Mouse (Mus musculus) forelimb bud, embryonic 11.5 days (tissue): ENCODE measurements around the gene Tgds.
"Not testable (repeated sequence)": the region's sequence is repeated elsewhere in the genome, so short reads cannot be mapped to it uniquely, and the experiment has no call there.

Source experiments
- DNase-seq: peaks from one replicate; pipeline ENCODE4 v3.0.0-alpha.2; 2012; ENCODE audit warnings: low read depth, low spot score

Gene Tgds

DNA sequence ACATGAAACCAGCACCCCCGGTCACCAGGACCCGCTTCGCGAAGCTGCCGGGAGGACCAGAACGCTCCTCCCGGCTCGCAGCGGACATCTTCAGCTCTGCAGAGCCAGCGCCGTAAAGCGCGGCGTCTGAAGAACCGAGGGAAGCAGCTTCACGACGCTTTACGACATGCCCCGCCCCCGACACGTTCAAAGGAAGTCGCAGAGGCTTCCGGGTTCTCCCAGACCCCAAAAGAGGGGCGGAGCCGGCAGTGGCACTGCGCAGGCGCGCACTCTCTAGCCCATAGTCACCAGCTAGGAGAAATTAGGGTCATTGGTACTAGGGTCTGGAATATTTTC, at the start of gene Tgds:
TSS of gene Tgds (minus strand) at position 114 of the 336 bp plus-strand sequence.
- peak; percentile 99 for DNase-seq

DNA sequence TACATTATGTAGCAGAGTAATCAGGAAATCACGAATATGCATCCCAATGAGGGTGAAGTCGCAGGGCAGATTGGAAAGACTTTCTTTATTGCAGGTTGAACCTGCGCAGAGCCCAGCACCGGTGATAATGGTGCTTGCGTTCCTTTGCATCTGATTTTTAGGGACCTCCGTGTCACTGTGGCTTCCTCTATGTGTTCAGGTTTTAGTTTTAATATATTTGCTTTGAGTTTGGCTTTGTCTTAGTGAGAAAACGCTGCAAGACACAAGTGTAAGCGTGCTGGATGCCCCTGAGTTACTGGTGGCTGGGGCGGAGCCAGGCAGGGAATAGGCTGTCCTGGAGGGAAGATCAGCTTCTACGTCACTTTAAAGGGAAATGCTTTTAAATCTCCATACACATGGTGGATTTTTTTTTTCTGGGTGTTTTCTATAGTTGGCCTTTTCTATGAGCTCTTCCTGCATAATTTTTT, 48.2 kb upstream of the Tgds start:
- DNase-seq, result peak; percentile 24

DNA sequence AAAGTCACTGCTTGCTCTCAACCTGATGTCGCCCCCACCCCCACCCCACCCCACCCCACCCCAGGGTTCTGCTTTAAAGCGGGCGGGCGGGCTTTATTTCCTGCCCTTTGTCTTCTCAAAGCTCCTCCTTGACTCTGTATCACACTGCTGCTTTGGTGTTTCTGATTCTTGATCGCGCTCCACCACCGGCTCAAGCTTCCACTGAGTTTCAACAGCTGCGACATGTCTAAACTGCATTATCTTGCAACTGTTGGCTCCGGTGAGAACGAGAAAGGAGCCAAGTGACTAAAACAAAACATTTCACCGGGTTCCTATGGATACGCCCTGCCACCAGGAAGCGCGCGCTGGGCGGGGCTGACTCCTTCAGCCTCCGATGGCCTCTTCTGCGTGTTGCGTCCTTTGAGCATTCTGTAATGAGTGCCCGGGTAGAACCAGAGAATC, 47.6 kb upstream of the Tgds start:
- DNase-seq, result peak; percentile 53

DNA sequence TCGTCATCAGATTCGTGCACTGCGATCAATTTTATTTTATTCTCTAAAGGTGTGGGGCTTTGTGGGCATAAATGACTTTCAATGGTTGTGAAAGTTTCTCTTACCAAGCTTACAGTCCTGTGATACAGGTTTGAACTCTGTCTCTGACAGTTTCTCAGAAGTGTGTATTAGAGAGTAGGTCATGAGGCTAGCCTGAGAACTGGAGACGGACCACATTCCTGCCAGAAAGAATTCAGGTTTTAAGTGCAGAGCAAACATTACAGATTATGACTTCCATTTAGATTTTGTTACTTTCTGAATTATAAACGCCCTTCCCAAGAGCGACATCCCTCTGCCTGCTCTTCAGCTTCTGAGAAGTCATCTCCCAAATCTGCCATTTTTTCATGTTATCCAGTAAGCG, 47.1 kb upstream of the Tgds start:
- no peak for DNase-seq

DNA sequence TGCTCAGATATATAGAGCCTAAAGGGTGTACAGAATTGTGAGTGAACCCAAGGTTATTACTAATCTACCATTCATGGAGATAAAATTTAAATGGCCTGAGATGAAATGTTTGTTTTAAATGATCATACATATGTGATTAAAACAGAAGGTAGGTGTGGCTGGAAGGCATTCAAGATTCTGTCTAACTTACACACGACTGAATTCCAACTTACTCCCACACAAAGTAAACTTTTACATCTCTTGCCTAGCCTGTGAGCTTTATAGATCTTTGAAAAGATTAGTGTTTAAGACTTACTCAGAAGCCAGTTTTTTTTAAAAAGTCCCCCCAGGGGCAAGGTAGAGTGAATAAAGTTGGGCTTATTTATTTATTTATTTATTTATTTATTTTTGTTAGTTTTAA, 46.7 kb upstream of the Tgds start:
- DNase-seq, result no peak

DNA sequence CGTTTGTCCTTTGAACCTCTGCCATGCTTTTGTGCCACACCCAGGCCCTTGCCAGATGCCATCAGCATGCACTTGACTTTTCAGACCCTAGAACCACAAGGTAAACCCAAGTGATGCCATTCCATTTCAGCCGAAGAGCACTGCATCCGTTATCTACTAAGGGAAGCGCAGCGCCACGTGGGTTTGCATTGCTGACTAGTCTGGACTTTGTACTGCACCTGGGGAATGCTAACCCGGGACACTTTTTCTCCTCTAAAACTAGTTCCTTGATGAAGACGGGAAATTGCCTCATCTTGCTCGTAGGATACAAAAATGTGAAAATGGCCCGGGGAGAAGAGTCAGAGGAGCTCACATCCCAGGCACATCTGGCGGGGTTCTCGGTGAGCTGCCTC, 43.1 kb upstream of the Tgds start:
- DNase-seq, result no peak

DNA sequence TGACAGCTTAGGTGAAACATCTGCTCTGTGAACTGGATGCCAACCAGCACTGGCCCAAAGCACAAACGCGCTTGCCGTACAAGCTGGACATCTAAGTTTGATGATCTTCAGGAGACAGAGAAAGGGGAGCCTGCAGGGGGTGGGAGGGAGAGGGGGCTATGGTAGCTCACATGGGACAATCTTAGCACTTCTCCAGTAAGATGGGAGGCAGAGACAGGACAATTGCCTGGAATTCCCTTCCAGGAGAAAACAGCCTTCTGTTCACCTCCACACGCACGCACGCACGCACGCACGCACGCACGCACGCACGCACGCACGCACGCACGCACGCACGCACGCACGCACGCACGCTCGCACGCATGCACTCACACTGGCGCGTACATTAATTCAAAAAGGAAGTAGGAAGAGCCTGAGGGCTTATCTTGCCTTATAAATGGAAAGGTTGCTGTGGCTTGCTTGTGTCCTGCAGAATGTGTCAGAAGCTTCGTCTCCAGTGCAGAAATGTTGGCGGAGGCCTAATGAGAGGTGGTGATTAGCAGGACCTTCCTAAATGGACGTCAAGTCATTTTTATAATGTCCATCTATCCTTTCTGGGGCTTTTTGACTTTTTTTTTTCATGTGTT, 42.6 kb upstream of the Tgds start:
- DNase-seq, result no peak

DNA sequence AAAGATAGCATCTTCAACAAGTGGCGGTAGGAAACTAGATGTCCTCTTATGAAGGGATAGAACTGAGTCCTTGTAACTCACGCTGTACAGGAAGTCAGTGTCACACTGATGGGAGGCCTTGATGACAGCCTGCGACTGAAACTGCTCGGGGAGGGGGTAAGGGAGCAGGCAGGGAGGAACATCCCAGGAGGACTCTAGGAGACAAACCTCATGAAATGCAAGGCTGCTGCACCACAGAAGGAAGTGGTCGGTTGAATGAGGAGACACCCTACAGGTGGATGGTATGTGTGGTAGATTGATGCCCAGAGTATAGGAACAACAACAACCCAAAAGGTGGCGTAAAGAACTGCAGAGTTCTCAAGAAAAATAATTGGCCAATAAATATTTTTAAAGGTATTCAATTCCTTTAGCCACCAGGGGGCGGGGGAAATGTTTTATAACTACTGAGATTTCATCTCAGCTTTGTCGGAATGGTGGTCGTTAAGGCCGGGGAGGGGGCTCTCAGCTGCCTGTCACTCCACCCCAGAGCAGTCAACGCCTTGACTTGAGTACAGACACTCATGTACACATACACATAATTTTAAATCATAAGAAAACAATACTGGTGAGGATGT, 41.1 kb upstream of the Tgds start:
- DNase-seq, result no peak

DNA sequence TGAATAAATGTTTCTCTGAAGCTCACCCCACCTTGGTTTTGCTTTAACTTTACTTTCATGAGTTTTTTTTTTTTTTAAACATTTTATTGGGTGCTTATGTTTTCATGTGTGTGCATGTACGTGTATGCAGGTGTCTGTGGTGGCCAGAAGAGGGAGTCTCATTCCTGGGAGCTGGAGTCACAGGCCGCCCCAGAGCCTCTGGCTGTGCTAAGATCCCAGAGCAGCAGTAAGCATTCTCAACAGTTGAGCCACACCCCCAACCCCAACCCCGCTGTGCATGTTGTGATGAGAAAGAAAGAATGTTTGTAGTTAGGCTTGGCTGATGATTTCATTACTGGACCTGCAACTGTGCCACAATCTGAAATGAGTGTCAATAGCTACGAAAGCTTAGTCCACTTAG, 36.2 kb upstream of the Tgds start:
- no peak for DNase-seq

DNA sequence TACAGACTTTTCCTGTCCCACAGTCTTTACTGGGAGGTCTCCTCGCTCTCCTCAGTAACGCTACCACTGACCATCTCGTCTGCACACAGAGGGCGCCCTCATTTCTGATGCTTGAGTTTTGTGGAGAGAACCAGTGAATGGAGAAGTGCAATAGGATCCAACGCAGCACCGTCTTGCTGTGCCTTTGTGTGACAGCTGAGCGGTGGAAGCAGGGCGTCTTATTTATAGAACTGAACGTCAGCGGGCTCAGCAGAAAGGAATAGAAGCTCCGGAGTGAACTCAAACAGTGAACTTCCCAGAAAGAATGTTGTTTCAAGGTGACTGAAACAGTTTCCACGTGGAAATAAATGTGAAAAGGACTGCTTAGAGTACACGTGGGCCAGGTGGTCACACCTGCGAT, 30.1 kb upstream of the Tgds start:
- no peak for DNase-seq

DNA sequence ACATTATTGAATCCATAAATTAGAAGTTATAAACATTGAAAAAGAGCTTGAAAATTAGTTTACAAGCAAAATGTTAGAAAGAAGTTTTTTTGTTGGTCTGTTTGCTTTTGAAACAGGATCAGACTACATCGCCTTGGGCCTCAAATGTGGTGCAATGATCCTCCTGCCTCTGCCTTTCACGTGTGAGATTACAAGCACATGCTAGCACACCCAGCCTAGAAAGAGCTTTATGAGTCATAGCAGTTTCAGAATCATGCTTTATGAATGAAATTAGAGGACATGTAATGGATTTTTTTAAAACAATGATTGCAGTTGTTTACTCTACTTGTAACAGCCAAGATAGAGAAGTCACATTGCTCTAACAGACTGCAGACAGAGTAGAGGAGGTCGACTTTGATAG, 29.2 kb upstream of the Tgds start:
- no peak for DNase-seq

DNA sequence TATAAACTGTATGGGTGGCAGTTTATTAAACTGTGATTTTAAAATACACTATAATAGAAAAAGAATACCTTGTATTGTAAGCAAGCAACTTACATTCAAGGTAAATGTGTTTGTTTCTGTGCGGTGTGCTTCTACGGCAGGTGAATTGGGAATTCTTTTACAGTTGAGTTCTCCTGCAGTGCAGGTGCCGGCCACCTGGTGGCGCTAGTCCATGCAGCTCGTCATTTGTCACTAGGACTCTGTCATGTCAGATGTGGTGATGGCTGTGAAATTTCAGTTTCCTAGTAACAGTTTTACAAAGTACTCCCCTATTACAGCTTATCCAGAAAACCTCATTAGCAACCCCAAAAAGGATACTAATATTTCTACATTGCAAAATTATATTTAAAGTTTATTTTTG, 24.6 kb upstream of the Tgds start:
- peak; percentile 38 for DNase-seq

DNA sequence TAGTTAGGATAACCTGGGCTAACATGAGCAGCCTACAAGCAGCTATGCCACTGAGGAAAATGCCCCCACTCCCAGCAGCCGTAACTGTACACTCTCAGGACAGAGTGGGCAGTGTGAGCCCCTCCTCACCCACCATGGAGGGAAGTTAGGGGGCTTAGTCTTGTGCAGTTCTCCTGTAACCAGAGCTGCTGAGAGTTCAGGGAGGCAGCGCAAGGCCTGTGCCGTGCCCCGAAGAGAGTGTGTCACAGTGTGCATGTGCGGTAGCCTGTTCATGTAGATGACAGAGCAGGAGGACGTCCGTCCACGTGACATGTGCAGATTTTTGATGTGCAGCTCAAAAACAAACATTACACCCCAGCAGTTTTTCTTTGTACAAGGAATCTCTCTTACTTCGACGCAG, 24.2 kb upstream of the Tgds start:
- no peak for DNase-seq

DNA sequence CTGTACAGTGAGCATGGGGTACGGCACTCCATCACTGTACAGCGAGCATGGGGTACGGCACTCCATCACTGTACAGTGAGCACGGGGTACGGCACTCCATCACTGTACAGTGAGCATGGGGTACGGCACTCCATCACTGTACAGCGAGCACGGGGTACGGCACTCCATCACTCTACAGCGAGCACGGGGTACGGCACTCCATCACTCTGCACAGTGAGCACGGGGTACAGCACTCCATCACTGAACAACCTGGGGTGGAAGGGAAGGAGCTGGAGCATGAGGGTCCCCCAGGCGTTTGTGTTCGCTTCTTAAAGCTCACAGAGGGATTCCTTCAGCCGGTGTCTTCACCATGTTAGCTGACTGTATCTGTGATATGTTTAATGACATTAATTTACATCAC, 23.5 kb upstream of the Tgds start:
- not testable (repeated sequence) for DNase-seq

DNA sequence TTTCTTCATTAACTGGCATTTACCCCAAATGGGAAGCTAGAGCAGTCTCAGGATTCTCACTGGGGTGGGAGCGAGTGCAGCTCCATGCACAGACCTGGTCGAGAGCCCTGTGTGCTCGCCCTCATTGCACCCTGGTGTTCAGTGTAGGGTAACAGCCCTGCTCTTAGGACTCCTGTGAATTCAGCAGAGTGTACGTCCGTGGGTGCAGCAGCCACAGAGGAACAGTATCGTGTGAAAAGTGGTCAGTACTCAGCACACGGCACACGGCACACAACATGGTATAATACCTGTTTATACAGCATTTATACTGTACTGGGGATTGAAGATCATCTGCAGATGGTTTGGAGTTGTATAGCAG, 19.7 kb upstream of the Tgds start:
- no peak for DNase-seq

DNA sequence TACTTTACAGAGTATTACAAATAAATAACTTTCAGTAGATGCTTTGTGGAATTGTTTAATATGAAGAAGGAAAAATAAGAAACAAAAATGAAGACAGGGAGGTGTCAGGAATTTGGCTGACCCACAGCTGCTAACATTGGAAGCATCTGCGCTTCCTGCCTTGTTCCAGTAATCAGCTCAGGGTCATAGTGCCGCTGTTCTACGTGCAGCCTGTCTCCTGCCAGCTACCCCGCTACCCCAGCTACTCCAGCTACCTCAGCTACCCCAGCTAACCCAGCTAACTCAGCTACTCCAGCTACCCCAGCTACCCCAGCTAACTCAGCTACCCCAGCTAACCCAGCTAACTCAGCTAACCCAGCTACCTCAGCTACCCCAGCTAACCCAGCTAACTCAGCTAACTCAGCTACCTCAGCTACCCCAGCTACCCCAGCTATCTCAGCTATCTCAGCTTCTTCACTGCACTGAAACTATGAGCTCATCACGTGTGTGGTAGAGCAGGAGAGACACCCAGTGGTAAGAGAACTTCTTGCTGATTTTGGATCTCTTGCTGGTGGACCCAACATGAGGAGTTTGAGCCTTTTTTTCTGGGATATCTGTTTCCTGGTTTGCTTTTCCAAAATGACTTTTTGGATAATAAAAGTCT, 19.2 kb upstream of the Tgds start:
- DNase-seq, result no peak

DNA sequence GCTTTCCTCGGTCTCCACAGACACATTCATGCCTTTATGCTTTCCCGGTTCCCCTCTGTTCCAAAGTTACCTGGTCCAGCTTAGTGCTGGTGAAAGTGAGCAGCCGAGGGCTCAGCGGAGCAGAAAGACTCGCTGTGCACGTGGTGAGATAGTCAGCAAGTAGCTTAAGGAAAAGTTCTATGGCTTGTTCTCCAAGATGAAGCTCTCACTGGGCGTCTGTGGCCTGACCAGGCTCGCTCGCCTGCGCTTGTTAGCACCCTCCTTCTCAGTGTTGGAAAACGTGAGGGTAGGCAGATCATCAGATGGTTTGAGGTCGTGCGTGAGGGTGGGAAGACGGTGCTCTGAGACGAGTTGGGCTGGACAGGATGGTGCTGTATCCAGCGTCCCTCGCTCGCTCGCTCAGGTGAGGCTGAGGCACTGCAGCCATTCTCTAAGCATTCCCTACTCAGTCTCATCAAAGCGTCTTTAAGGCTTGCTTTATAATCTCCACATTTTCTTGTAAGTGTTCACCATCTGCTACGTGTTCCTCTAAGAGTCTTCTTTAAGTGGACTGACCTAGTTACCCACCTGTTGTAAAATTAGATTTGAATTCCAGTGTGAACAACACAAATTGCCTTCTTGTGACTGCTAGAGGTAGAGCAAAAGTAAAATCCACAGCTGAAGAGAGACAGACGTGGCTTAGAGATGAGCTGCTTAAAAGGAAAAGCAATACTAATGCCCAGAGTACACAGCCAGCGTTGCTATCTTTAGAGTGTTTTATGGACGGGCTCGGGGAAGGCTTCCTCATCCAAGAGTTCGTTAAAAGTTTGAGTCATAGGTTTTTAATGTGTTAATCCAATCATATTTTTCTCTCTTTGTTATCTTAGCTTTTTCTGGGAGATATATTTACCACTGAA, 18.3 kb upstream of the Tgds start:
- no peak for DNase-seq

DNA sequence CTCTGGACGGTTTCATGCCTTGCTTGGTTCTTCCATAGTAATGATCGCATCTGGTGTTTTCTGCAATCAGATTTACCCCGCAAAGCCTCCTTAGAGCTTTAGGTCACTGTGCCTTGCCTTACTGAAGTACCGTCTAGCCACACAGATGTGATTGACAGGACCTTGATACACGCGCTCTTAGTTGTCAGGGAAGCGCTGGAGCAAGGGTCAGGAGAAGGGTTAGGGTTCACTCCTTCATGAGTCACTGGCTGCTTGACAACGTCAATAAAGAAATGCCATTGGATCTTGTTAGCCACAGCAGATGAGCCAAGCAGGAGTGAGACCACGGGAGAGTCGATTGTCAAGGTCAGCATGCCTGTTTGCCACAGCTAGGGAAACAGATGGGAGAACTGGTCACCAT, 16.0 kb upstream of the Tgds start:
- no peak for DNase-seq

DNA sequence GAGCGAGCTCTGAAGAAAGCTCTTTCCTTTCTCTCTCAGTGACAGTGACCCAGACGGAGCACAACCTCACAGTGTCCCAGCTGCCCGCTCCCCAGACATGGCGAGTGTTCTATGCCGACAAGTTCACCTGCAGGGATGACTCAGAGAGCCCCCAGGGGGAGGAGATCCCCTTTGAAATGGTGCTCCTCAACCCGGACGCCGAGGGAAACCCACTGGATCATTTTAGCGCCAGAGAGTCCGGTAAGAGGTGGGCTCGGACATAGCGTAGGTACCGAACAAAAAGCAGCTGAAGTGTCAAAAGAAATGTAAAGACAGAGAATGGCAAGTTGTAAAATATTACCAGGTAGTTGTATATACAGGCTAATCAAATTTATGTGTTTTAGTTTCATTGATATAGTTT, 15.5 kb upstream of the Tgds start:
- no peak for DNase-seq

DNA sequence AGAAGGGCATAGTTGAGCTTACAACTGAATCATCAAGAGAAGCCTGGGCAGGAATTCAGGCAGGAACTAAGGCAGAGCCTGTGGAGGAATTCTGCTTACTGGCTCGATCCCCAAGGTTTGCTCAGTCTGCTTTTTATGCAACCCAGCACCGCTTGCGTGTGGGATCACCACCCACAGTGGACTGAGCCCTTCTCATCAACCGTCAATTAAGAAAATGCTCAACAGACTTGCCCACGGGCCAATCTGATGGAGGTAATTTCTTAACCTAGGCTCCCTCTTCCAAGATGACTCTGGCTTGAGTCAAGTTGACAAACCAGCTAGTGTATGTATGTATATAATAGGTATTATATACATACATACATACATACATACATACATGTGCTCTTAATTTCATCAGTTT, 9.7 kb upstream of the Tgds start:
- no peak for DNase-seq

DNA sequence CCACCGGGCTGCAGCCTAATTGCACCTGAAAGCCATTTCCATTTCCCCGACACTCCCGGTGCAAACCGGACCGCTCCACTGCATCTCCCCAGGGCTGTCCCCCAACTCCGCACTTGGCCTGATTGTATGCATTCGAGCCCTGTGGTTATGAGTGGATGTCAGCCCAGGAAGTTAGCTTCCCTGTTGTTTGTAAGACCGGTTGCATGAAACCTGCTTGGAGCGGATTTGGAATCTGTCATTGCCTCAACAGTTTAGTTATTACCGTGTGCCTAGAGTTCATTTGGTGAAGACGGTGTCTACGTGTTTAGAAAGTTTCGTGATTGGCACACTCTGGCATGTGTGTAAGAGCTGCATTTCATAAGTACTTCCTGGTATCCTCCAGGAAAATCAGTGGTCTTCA, 4.9 kb upstream of the Tgds start:
- DNase-seq, result peak; percentile 26

DNA sequence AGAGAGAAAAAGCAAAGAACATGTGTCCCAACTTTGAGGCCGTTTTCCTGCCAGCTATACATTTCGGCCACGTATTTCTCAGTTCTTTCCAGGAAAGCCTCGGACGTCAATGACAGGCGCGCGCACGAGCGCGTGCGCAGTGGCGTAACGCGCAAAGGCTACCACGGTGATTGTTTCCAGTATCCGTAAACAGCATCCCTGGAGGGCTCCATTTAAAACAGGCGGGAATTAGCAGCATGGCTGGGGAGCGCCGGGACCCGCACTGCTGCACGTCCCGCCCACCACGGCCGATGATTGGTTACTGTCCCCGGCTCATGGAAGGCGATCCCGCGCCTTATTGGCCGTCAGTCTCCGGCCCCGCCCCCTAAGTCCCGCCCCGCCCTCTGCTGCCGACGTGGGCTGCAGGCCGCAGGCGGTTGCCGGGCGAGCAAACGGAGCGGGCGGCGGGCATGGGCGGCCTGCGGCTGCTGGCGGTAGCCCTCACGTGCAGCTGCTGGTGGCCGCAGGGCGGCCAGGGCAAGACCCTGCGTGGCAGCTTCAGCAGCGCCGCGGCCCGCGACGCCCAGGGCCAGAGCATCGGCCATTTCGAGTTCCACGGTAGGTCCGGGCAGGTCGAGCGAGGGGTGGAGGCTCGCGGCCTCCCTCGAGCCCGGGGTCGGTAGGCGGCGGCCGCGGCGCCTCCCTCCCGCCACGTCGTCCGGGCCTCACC, 4.3 kb upstream of the Tgds start, which contains the start of gene Gpr180:
TSS of gene Gpr180 (plus strand) at position 415 of the 709 bp plus-strand sequence.
- DNase-seq, result peak; percentile 97
